8 mouse cellular contexts compared by ENCODE assay signal in the genomic region with DNA sequence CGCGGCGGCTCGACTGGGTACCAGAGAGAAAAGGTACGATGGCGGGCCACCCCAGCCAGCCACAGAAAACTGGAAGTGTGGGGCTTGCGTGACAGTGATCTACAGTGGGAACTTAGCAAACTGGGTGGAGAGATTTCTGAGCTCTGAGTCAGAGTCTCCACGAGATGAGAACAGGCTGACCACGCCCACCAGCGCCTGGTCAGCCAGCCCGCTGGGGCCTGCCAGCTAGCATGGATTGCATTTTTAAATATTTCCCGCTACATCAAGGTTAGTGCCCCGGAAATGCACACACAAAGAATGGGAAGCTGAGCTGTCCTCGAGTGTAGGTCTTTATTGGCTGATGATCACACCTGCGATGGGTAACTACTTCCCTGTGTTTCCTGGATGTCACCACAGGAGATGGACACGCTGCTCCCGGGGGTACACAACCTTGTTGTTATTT. TPM values are rescaled to one million over a fixed set of nuclear protein-coding genes. Genes with fewer than 3 reads are reported as not detected.
DNase-seq lines count a peak whose midpoint lies in the region; ATAC-seq and TF ChIP-seq lines count a peak whose summit lies in the region.

No protein-coding gene starts in this region.

- peak overlapping the region; percentile 61 for H3K4me2 ChIP-seq in embryonic facial prominence, embryonic 12.5 days (replicated peaks)
- peak overlapping the region; percentile 75 for H3K4me2 ChIP-seq in heart, embryonic 13.5 days
- H3K4me2 ChIP-seq in kidney, embryonic 16.5 days (replicated peaks; ENCODE audit: low read depth, low read length), result peak overlapping the region; percentile 75
- peak overlapping the region; percentile 65 for H3K4me2 ChIP-seq in stomach, embryonic 14.5 days (replicated peaks; ENCODE audit: low read depth, low read length)

- H3K36me3 ChIP-seq in thymus, adult 2 months (ENCODE audit: control insufficient read depth, insufficient read depth, low read length), result no peaks in the 10 kb centered on the region
- H3K36me3 ChIP-seq in embryonic facial prominence, embryonic 12.5 days, result no peaks in the 10 kb centered on the region
- no peaks in the 10 kb centered on the region for H3K36me3 ChIP-seq in heart, embryonic 13.5 days
- no peaks in the 10 kb centered on the region for H3K36me3 ChIP-seq in kidney, embryonic 16.5 days (ENCODE audit: insufficient read depth, low read length)
- H3K36me3 ChIP-seq in stomach, embryonic 14.5 days (ENCODE audit: control insufficient read depth, insufficient read depth, low read length), result no peaks in the 10 kb centered on the region

- no peak for ATAC-seq in embryonic facial prominence, embryonic 12.5 days (ENCODE audit: insufficient number of reproducible peaks, insufficient read depth, low FRiP score, low TSS enrichment)
- ATAC-seq in heart, embryonic 13.5 days (ENCODE audit: extremely low read depth, insufficient number of reproducible peaks, low FRiP score, low TSS enrichment), result no peak
- peak; percentile 85 for ATAC-seq in kidney, embryonic 16.5 days (ENCODE audit: low FRiP score, low TSS enrichment)
- ATAC-seq in stomach, embryonic 14.5 days (ENCODE audit: insufficient number of reproducible peaks, insufficient read depth, low FRiP score, low read depth), result peak; percentile 82
- ATAC-seq in CD4-positive, CD25-positive, alpha-beta regulatory T cell, adult 4 months, result no peak

- H3K4me3 ChIP-seq in thymus, adult 2 months (ENCODE audit: control insufficient read depth, insufficient read depth, low read length), result no peak overlapping the region
- peak overlapping the region; percentile 49 for H3K4me3 ChIP-seq in embryonic facial prominence, embryonic 12.5 days
- H3K4me3 ChIP-seq in heart, embryonic 13.5 days, result peak overlapping the region; percentile 56
- peak overlapping the region; percentile 59 for H3K4me3 ChIP-seq in kidney, embryonic 16.5 days (ENCODE audit: low read length)
- H3K4me3 ChIP-seq in stomach, embryonic 14.5 days (ENCODE audit: low read depth, low read length), result peak overlapping the region; percentile 35

- 33% methylated on average over 17 of the region's 17 CpGs for WGBS in thymus, adult 2 months
- WGBS in embryonic facial prominence, embryonic 12.5 days, result 23% methylated on average over 17 of the region's 17 CpGs
- WGBS in heart, embryonic 13.5 days, result 23% methylated on average over 17 of the region's 17 CpGs
- WGBS in kidney, embryonic 16.5 days, result 25% methylated on average over 17 of the region's 17 CpGs
- WGBS in stomach, embryonic 14.5 days, result 25% methylated on average over 17 of the region's 17 CpGs

- DNase-seq in thymus, postnatal 4 days, result peak; percentile 20
- no peak for DNase-seq in thymus, adult 2 months
- peak; percentile 74 for DNase-seq in lung, postnatal 14 days

- H3K4me1 ChIP-seq in thymus, adult 2 months (replicated peaks; ENCODE audit: control insufficient read depth, insufficient read depth, low read length), result no peaks in the 10 kb centered on the region
- no peaks in the 10 kb centered on the region for H3K4me1 ChIP-seq in embryonic facial prominence, embryonic 12.5 days
- H3K4me1 ChIP-seq in heart, embryonic 13.5 days, result peaks cover 5% of the 10 kb centered on the region; the same call in 1 of the 2 replicates
- H3K4me1 ChIP-seq in kidney, embryonic 16.5 days (ENCODE audit: insufficient read depth, low read length), result peaks cover 9% of the 10 kb centered on the region; the same call in 1 of the 2 replicates
- H3K4me1 ChIP-seq in stomach, embryonic 14.5 days (ENCODE audit: control insufficient read depth, insufficient read depth, low read length), result no peaks in the 10 kb centered on the region

- H3K27me3 ChIP-seq in thymus, adult 2 months (ENCODE audit: control insufficient read depth, insufficient read depth, low read length), result no peaks in the 10 kb centered on the region; the same call in 1 of the 2 replicates
- H3K27me3 ChIP-seq in embryonic facial prominence, embryonic 12.5 days, result no peaks in the 10 kb centered on the region
- no peaks in the 10 kb centered on the region; the same call in 1 of the 2 replicates for H3K27me3 ChIP-seq in heart, embryonic 13.5 days (replicated peaks)
- no peaks in the 10 kb centered on the region for H3K27me3 ChIP-seq in kidney, embryonic 16.5 days (ENCODE audit: insufficient read depth, low read length)
- H3K27me3 ChIP-seq in stomach, embryonic 14.5 days (ENCODE audit: control insufficient read depth, insufficient read depth, low read length), result no peaks in the 10 kb centered on the region

- no peak overlapping the region for H3K27ac ChIP-seq in thymus, adult 2 months (ENCODE audit: control insufficient read depth, insufficient read depth, low read length)
- no peak overlapping the region for H3K27ac ChIP-seq in embryonic facial prominence, embryonic 12.5 days
- H3K27ac ChIP-seq in heart, embryonic 13.5 days (replicated peaks), result 0 out of 2 replicates have a peak overlapping the region, but pooled peaks have one; percentile 37
- H3K27ac ChIP-seq in kidney, embryonic 16.5 days (ENCODE audit: low read length), result peak overlapping the region; percentile 38; the same call in 1 of the 2 replicates
- H3K27ac ChIP-seq in stomach, embryonic 14.5 days (ENCODE audit: low read length), result 0 out of 2 replicates have a peak overlapping the region, but pooled peaks have one; percentile 6

- peak overlapping the region; percentile 31 for H3K9ac ChIP-seq in embryonic facial prominence, embryonic 12.5 days
- peak overlapping the region; percentile 78 for H3K9ac ChIP-seq in heart, embryonic 13.5 days
- peak overlapping the region; percentile 68 for H3K9ac ChIP-seq in kidney, embryonic 16.5 days (replicated peaks; ENCODE audit: low read length)
- peak overlapping the region; percentile 22; the same call in 1 of the 2 replicates for H3K9ac ChIP-seq in stomach, embryonic 14.5 days (replicated peaks; ENCODE audit: low read depth, low read length)

- TF ChIP-seq CTCF in thymus, adult 2 months (IDR thresholded peaks at IDR 0.05; ENCODE audit: borderline replicate concordance, control insufficient read depth, extremely low read depth, insufficient read depth, low read length, poor library complexity), result no peak

- no peak for TF ChIP-seq POLR2A in thymus, adult 2 months (IDR thresholded peaks at IDR 0.05; ENCODE audit: control insufficient read depth, extremely low read depth, insufficient read depth, low read length, poor library complexity)

- no peaks in the 10 kb centered on the region for H3K9me3 ChIP-seq in embryonic facial prominence, embryonic 12.5 days
- H3K9me3 ChIP-seq in heart, embryonic 13.5 days, result no peaks in the 10 kb centered on the region
- H3K9me3 ChIP-seq in kidney, embryonic 16.5 days (ENCODE audit: low read length), result no peaks in the 10 kb centered on the region
- H3K9me3 ChIP-seq in stomach, embryonic 14.5 days (ENCODE audit: control insufficient read depth, low read depth, low read length), result no peaks in the 10 kb centered on the region

RNA-seq across cellular contexts. Expression of gene Nfatc4, which starts 7.6 kb away (rescaled TPM):
- polyA plus RNA-seq in thymus, adult 2 months (2012; rRNA removed), result 2.3 and 2.7 TPM in 2 replicates
- 154 and 161 TPM in 2 replicates for polyA plus RNA-seq in embryonic facial prominence, embryonic 12.5 days (2016; fragmentation: Nextera tagmentation; extraction: Ambion mirVana)
- polyA plus RNA-seq in heart, embryonic 13.5 days (2015; fragmentation: Nextera tagmentation; extraction: Ambion mirVana), result 12.5 and 14.0 TPM in 2 replicates
- 38.2 and 38.7 TPM in 2 replicates for polyA plus RNA-seq in kidney, embryonic 16.5 days (2015; fragmentation: Nextera tagmentation; extraction: Ambion mirVana)
- polyA plus RNA-seq in stomach, embryonic 14.5 days (2014; fragmentation: Nextera tagmentation; extraction: Ambion mirVana), result 54.9 and 56.6 TPM in 2 replicates
- polyA plus RNA-seq in CD4-positive, CD25-positive, alpha-beta regulatory T cell, adult 4 months (2017; shearing (Covaris generic)), result not detected

RNA-seq across cellular contexts. Expression of gene Ripk3, which starts 26.7 kb away (rescaled TPM):
- 66.8 and 84.4 TPM in 2 replicates for polyA plus RNA-seq in thymus, adult 2 months (2012; rRNA removed)
- polyA plus RNA-seq in embryonic facial prominence, embryonic 12.5 days (2016; fragmentation: Nextera tagmentation; extraction: Ambion mirVana), result 45.5 and 50.3 TPM in 2 replicates
- polyA plus RNA-seq in heart, embryonic 13.5 days (2015; fragmentation: Nextera tagmentation; extraction: Ambion mirVana), result 18.8 and 20.6 TPM in 2 replicates
- 39.3 and 43.4 TPM in 2 replicates for polyA plus RNA-seq in kidney, embryonic 16.5 days (2015; fragmentation: Nextera tagmentation; extraction: Ambion mirVana)
- 25.3 and 32.3 TPM in 2 replicates for polyA plus RNA-seq in stomach, embryonic 14.5 days (2014; fragmentation: Nextera tagmentation; extraction: Ambion mirVana)
- polyA plus RNA-seq in CD4-positive, CD25-positive, alpha-beta regulatory T cell, adult 4 months (2017; shearing (Covaris generic)), result 10 to 100 TPM; 80.3 to 81.9 TPM

RNA-seq across cellular contexts. Expression of gene Adcy4, which starts 31.4 kb away (rescaled TPM):
- polyA plus RNA-seq in thymus, adult 2 months (2012; rRNA removed), result 7.4 and 11.2 TPM in 2 replicates
- polyA plus RNA-seq in embryonic facial prominence, embryonic 12.5 days (2016; fragmentation: Nextera tagmentation; extraction: Ambion mirVana), result 21.3 and 24.2 TPM in 2 replicates
- polyA plus RNA-seq in heart, embryonic 13.5 days (2015; fragmentation: Nextera tagmentation; extraction: Ambion mirVana), result 17.7 TPM in 2 replicates
- 16.7 and 19.7 TPM in 2 replicates for polyA plus RNA-seq in kidney, embryonic 16.5 days (2015; fragmentation: Nextera tagmentation; extraction: Ambion mirVana)
- 4.3 and 5.8 TPM in 2 replicates for polyA plus RNA-seq in stomach, embryonic 14.5 days (2014; fragmentation: Nextera tagmentation; extraction: Ambion mirVana)
- 1 to 10 TPM in 1 of 2 experiments, not detected in 1; 1.0 TPM for polyA plus RNA-seq in CD4-positive, CD25-positive, alpha-beta regulatory T cell, adult 4 months (2017; shearing (Covaris generic))

RNA-seq across cellular contexts. Expression of gene Nynrin, which starts 38.5 kb away (rescaled TPM):
- polyA plus RNA-seq in thymus, adult 2 months (2012; rRNA removed), result 2.0 and 2.1 TPM in 2 replicates
- 41.4 and 41.7 TPM in 2 replicates for polyA plus RNA-seq in embryonic facial prominence, embryonic 12.5 days (2016; fragmentation: Nextera tagmentation; extraction: Ambion mirVana)
- polyA plus RNA-seq in heart, embryonic 13.5 days (2015; fragmentation: Nextera tagmentation; extraction: Ambion mirVana), result 16.5 and 18.2 TPM in 2 replicates
- 22.5 and 25.1 TPM in 2 replicates for polyA plus RNA-seq in kidney, embryonic 16.5 days (2015; fragmentation: Nextera tagmentation; extraction: Ambion mirVana)
- 14.2 and 17.2 TPM in 2 replicates for polyA plus RNA-seq in stomach, embryonic 14.5 days (2014; fragmentation: Nextera tagmentation; extraction: Ambion mirVana)
- polyA plus RNA-seq in CD4-positive, CD25-positive, alpha-beta regulatory T cell, adult 4 months (2017; shearing (Covaris generic)), result under 1 TPM; 0.04 to 0.11 TPM

RNA-seq across cellular contexts. Expression of gene Ltb4r1, which starts 49.6 kb away (rescaled TPM):
- polyA plus RNA-seq in thymus, adult 2 months (2012; rRNA removed), result 2.6 and 2.8 TPM in 2 replicates
- polyA plus RNA-seq in embryonic facial prominence, embryonic 12.5 days (2016; fragmentation: Nextera tagmentation; extraction: Ambion mirVana), result 0.48 and 0.60 TPM in 2 replicates
- polyA plus RNA-seq in heart, embryonic 13.5 days (2015; fragmentation: Nextera tagmentation; extraction: Ambion mirVana), result 0.48 and 0.71 TPM in 2 replicates
- polyA plus RNA-seq in kidney, embryonic 16.5 days (2015; fragmentation: Nextera tagmentation; extraction: Ambion mirVana), result 0.54 and 0.92 TPM in 2 replicates
- polyA plus RNA-seq in stomach, embryonic 14.5 days (2014; fragmentation: Nextera tagmentation; extraction: Ambion mirVana), result 0.42 and 0.88 TPM in 2 replicates
- polyA plus RNA-seq in CD4-positive, CD25-positive, alpha-beta regulatory T cell, adult 4 months (2017; shearing (Covaris generic)), result 1 to 10 TPM; 4.1 to 4.5 TPM

Comparison
In these comparisons a context has a peak if more than half of its experiments do, and no peak if none do; other contexts are left out.
1. H3K27ac ChIP-seq: peak in heart, embryonic 13.5 days (single experiment), kidney, embryonic 16.5 days (single experiment) and stomach, embryonic 14.5 days (single experiment); none in thymus, adult 2 months (single experiment) and embryonic facial prominence, embryonic 12.5 days (single experiment).
2. ATAC-seq: peak in kidney, embryonic 16.5 days (single experiment) and stomach, embryonic 14.5 days (single experiment); none in embryonic facial prominence, embryonic 12.5 days (single experiment), heart, embryonic 13.5 days (single experiment) and CD4-positive, CD25-positive, alpha-beta regulatory T cell, adult 4 months (single experiment).
3. H3K9ac ChIP-seq: peak in every context shown above with its lines; median percentile 78 in heart, embryonic 13.5 days; 68 in kidney, embryonic 16.5 days; 31 in embryonic facial prominence, embryonic 12.5 days; 22 in stomach, embryonic 14.5 days.
4. Peak in every context shown above with its lines, with median percentiles within 50 percentile points of each other: H3K4me2 ChIP-seq.